Mouse (Mus musculus) retina, postnatal 7 days (tissue): ENCODE data around the gene Slfn2.
"Not testable (repeated sequence)": the region's sequence is repeated elsewhere in the genome, so short reads cannot be mapped to it uniquely, and the experiment has no call there.

ENCODE experiments used
- DNase-seq: peaks from one replicate; pipeline ENCODE4 v3.0.0-alpha.2; 2012; ENCODE audit warnings: low read depth, low spot score

Gene Slfn2

GRCm38 (mm10) chr11:83064946-83065345 is at the start of gene Slfn2:
Gene Slfn2 (plus strand): TSS chr11:83065112.
- DNase-seq = no peak

GRCm38 (mm10) chr11:83016093-83016492 is 48.8 kb upstream of the Slfn2 start:
- DNase-seq = no peak

- not testable (repeated sequence) for DNase-seq
Observed at GRCm38 (mm10) chr11:83019561-83020519, 45.1 kb upstream of the Slfn2 start.

- no peak for DNase-seq
Observed at GRCm38 (mm10) chr11:83020621-83021020, 44.3 kb upstream of the Slfn2 start, which contains the start of gene Slfn8. Gene Slfn8 (minus strand): TSS chr11:83020810.

- not testable (repeated sequence) for DNase-seq
Observed at GRCm38 (mm10) chr11:83038686-83039085, 26.2 kb upstream of the Slfn2 start.

GRCm38 (mm10) chr11:83039156-83039555 is 25.8 kb upstream of the Slfn2 start:
- no peak for DNase-seq

GRCm38 (mm10) chr11:83039796-83040195 is 25.1 kb upstream of the Slfn2 start:
- DNase-seq = no peak

GRCm38 (mm10) chr11:83040325-83040724 is 24.6 kb upstream of the Slfn2 start:
- DNase-seq = no peak

GRCm38 (mm10) chr11:83041000-83041399 is 23.9 kb upstream of the Slfn2 start:
- no peak for DNase-seq

- DNase-seq = no peak
Observed at GRCm38 (mm10) chr11:83043891-83044290, 21.0 kb upstream of the Slfn2 start.

- no peak for DNase-seq
Observed at GRCm38 (mm10) chr11:83045642-83046041, 19.3 kb upstream of the Slfn2 start.

- peak; percentile 11 for DNase-seq
Observed at GRCm38 (mm10) chr11:83057863-83058262, 7.0 kb upstream of the Slfn2 start.

- no peak for DNase-seq
Observed at GRCm38 (mm10) chr11:83060412-83061020, 4.4 kb upstream of the Slfn2 start.

GRCm38 (mm10) chr11:83061806-83062205 is 3.1 kb upstream of the Slfn2 start:
- no peak for DNase-seq

- DNase-seq = no peak
Observed at GRCm38 (mm10) chr11:83063126-83063525, 1.8 kb upstream of the Slfn2 start.

GRCm38 (mm10) chr11:83063941-83064349 is 967 bp upstream of the Slfn2 start:
- DNase-seq = no peak

- no peak for DNase-seq
Observed at GRCm38 (mm10) chr11:83065441-83066344, 781 bp downstream of the Slfn2 start.

- DNase-seq = no peak
Observed at GRCm38 (mm10) chr11:83066640-83067531, 2.0 kb downstream of the Slfn2 start.

GRCm38 (mm10) chr11:83067982-83068694 is 3.2 kb downstream of the Slfn2 start:
- no peak for DNase-seq
